Mouse (Mus musculus): Measurements from ENCODE around the gene Ccdc71.
A peak's percentile ranks its signal among the peaks of the same experiment; 100 is the strongest.

DNA sequence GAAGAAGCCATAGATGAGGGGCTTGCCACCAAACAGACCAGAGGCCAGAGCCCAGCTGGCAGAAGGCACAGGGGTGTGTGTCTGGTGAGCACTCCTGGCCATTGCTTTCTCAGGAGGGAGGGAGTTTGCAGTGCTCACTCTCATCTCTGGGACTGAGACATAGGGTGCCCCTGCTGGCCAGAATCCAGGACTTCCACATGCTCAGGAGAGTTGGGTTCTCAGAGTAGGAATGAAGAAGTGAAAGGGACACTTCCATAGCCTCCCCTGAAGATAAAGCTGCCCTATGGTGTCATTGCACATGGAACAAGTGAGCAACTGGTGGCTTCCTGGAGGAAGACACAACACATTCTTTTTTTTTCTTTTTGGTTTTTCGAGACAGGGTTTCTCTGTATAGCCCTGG lies 14.2 kb downstream of the Ccdc71 start:
- TF ChIP-seq CTCF (conservative IDR thresholded peaks at IDR 0.05; ENCODE audit: low read length) (peak; percentile 14; the same call in 1 of the 2 replicates), NANOG (IDR thresholded peaks at IDR 0.05; ENCODE audit: borderline replicate concordance, low read length) (no peak), POU5F1 (IDR thresholded peaks at IDR 0.05; ENCODE audit: borderline replicate concordance, low read length) (no peak)

Data from E14TG2a.4 (cell line).